Mouse (Mus musculus) lung, embryonic 14.5 days (tissue): ENCODE measurements around the gene Pla2g6. TPM values are rescaled to one million over a fixed set of nuclear protein-coding genes. Genes with fewer than 3 reads are reported as not detected.

Source experiments
- ATAC-seq: fragments of 200-750 bp; cut with Nextera tagmentation; 2 replicates; pipeline ENCODE4 v1.8.0; 2017; ENCODE audit warnings: mild to moderate bottlenecking, moderate TSS enrichment, moderate library complexity; ENCODE audit not compliant: insufficient read depth
- DNase-seq: peaks from one replicate; pipeline ENCODE4 v3.0.0-alpha.2; 2015
- H3K27ac ChIP-seq: fragments of 300-500 bp; sonication (generic); 2 replicates; pipeline ENCODE4 v1.5.1; 2014; ENCODE audit warnings: low read depth, mild to moderate bottlenecking, moderate library complexity
- H3K27me3 ChIP-seq: fragments of 300-500 bp; sonication (generic); 2 replicates; pipeline ENCODE4 v1.6.1; 2014; ENCODE audit warnings: low read length, control low read depth; ENCODE audit not compliant: insufficient read depth
- H3K36me3 ChIP-seq: fragments of 300-500 bp; sonication (generic); 2 replicates; pipeline ENCODE4 v1.6.1; 2014; ENCODE audit warnings: control low read depth; ENCODE audit not compliant: insufficient read depth
- H3K4me1 ChIP-seq: fragments of 300-500 bp; sonication (generic); 2 replicates; pipeline ENCODE4 v1.6.1; 2014; ENCODE audit warnings: antibody characterized with exemption, control low read depth; ENCODE audit not compliant: insufficient read depth
- H3K4me2 ChIP-seq: fragments of 300-500 bp; sonication (generic); 2 replicates; pipeline ENCODE4 v1.6.1; 2014; ENCODE audit warnings: mild to moderate bottlenecking
- H3K4me3 ChIP-seq: fragments of 300-500 bp; sonication (generic); 2 replicates; pipeline ENCODE4 v1.5.1; 2014; ENCODE audit warnings: low read depth, low read length
- H3K9ac ChIP-seq: fragments of 300-500 bp; sonication (generic); 2 replicates; pipeline ENCODE4 v1.6.1; 2014
- H3K9me3 ChIP-seq: fragments of 300-500 bp; sonication (generic); 2 replicates; pipeline ENCODE4 v1.6.1; 2016; ENCODE audit warnings: low read depth, low read length, control low read depth
- CTCF ChIP-seq: IDR thresholded peaks from 2 replicates; pipeline ENCODE4 v1.5.1; 2016; ENCODE audit warnings: antibody characterized with exemption, low read depth
- WGBS: fragments of 180-500 bp; shearing (Covaris S2); extraction: QIAGEN DNeasy Blood & Tissue Kit; methylation state at CpG from one replicate; pipeline ENCODE4 v1.1.7; 2014; 5-methylcytosine and 5-hydroxymethylcytosine counted together
- polyA plus RNA-seq: library from polyadenylated mRNA; unstranded; fragments of >200 nt; fragmentation: Nextera tagmentation; extraction: Ambion mirVana; gene quantifications from 2 replicates; pipeline ENCODE4 v1.2.1, GENCODE M21; 2014

Pla2g6 gene
- polyA plus RNA-seq, 1 experiment from 2014 or later: 18.4 TPM

- no peaks in the 10 kb centered on the region for H3K27me3 ChIP-seq
- H3K4me1 ChIP-seq: peaks cover 20% of the 10 kb centered on the region
- peak overlapping the region; percentile 10 for H3K4me2 ChIP-seq
- no peak overlapping the region for H3K4me3 ChIP-seq
- ATAC-seq (peak; percentile 84), DNase-seq (peak; percentile 83)
- WGBS: 19% methylated on average over 14 of the region's 14 CpGs
- peaks cover 75% of the 10 kb centered on the region for H3K36me3 ChIP-seq
- no peaks in the 10 kb centered on the region for H3K9me3 ChIP-seq
- TF ChIP-seq CTCF: no peak
- peak overlapping the region; percentile 77 for H3K27ac ChIP-seq
- peak overlapping the region; percentile 2; the same call in 1 of the 2 replicates for H3K9ac ChIP-seq
These were observed 40.2 kb upstream of the Pla2g6 start for GRCm38 (mm10) chr15:79368313-79368811.

DNA sequence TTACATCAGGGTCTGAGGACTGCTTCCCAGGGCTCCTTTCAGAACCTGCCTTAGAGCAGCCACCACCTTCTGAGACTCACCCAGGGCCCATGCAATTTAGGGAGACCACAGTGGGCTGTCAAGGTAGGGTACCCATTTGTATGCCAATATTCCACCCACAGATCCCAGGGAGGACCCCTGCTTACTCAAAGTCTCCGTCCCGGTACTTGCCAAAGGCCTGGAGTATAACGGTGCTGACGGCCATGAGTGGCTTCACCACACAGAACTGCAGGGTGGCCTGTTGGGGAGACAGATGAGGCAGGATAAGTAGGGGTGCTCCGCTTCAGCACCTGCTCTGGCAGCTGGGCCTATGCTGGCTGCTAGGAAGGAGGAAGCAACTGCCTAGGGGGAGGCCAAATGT lies 38.2 kb upstream of the Pla2g6 start:
- Histone ChIP-seq H3K27me3 (no peaks in the 10 kb centered on the region), H3K4me2 (no peak overlapping the region), H3K9ac (no peak overlapping the region), H3K27ac (no peak overlapping the region), H3K36me3 (peaks cover 83% of the 10 kb centered on the region), H3K4me1 (peaks cover 23% of the 10 kb centered on the region), H3K4me3 (no peak overlapping the region), H3K9me3 (no peaks in the 10 kb centered on the region)
- no peak for ATAC-seq
- 92% methylated on average over 5 of the region's 5 CpGs for WGBS
- DNase-seq: no peak
- TF ChIP-seq CTCF: no peak

DNA sequence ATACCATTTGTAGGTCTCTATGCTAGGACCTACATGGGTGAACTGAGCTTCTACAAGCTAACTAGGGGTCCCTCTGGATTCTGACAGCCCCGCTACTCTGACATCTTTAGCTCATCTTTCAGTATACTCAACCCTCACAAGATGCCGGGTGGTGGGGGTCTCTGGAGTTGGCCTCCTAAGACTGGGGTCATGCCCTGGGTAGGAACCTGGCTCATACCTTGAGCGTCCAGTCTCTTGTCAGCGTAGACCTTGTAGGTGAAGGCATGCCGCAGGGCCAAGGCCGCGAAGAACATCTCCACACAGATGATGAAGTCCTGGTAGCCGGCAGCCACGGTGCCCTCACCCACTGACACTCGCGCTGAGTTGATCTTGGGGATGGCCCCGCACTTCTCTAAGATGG lies 36.9 kb upstream of the Pla2g6 start:
- Histone ChIP-seq H3K27me3 (no peaks in the 10 kb centered on the region), H3K9me3 (no peaks in the 10 kb centered on the region), H3K4me2 (no peak overlapping the region), H3K9ac (no peak overlapping the region), H3K4me3 (no peak overlapping the region), H3K36me3 (peaks cover 81% of the 10 kb centered on the region), H3K4me1 (peaks cover 34% of the 10 kb centered on the region), H3K27ac (no peak overlapping the region)
- no peak for TF ChIP-seq CTCF
- no peak for DNase-seq
- WGBS: 96% methylated on average over 12 of the region's 12 CpGs
- no peak for ATAC-seq

GRCm38 (mm10) chr15:79364120-79364519 lies 35.9 kb upstream of the Pla2g6 start:
- Histone ChIP-seq H3K27ac (no peak overlapping the region), H3K9ac (no peak overlapping the region), H3K4me2 (no peak overlapping the region), H3K9me3 (no peaks in the 10 kb centered on the region), H3K4me3 (no peak overlapping the region), H3K36me3 (peaks cover 72% of the 10 kb centered on the region), H3K4me1 (peaks cover 34% of the 10 kb centered on the region), H3K27me3 (no peaks in the 10 kb centered on the region)
- TF ChIP-seq CTCF: no peak
- DNase-seq (no peak), ATAC-seq (no peak)
- WGBS: 63% methylated on average over 6 of the region's 6 CpGs

DNA sequence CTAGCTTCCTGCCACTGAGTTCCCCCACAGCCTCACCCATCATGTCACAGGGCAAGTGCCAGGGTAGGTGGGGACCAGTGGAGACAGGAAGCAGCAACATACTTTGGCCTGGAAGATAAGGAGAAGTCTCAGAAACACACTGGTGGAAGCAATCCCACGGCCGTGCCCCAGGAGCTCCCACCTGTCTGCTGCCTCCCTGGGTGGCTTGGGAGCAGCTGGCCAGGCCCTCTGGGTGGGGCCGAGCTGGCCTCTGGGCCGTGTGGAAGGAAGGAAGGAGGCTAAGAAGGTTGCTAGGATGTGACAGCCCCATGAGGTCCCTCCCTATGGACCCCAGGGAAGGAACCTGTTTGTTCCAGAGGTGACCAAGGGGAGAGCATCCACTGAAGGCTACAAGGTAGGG lies 32.8 kb upstream of the Pla2g6 start:
- peaks cover 51% of the 10 kb centered on the region for H3K36me3 ChIP-seq
- ATAC-seq (no peak), DNase-seq (no peak)
- no peak overlapping the region for H3K4me2 ChIP-seq
- H3K4me3 ChIP-seq: no peak overlapping the region
- WGBS: 47% methylated on average over 4 of the region's 4 CpGs
- H3K27ac ChIP-seq: peak overlapping the region; percentile 70; the same call in 1 of the 2 replicates
- peaks cover 36% of the 10 kb centered on the region for H3K4me1 ChIP-seq
- no peaks in the 10 kb centered on the region for H3K27me3 ChIP-seq
- no peak overlapping the region for H3K9ac ChIP-seq
- no peaks in the 10 kb centered on the region for H3K9me3 ChIP-seq
- TF ChIP-seq CTCF: no peak

DNA sequence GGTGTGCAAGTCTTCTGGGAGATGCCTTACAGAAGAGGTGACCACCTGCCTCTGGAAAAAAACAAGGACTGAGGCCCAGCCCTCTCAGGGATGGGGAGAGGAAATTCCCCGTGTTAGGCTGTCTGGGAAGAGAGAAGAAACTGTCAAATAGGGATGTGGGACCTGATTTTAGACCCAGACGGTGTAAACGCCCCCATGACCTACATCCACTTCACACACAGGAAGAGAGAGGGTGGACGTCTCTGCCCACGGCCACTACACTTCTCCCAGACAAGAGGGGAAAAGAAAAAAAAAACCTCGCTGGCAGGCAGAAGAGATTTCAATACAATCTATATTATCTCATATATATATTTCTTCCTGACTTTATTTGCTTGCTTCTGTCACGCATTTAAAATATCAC lies 32.2 kb upstream of the Pla2g6 start:
- no peak for ATAC-seq
- H3K4me3 ChIP-seq: no peak overlapping the region
- no peaks in the 10 kb centered on the region for H3K9me3 ChIP-seq
- no peaks in the 10 kb centered on the region for H3K27me3 ChIP-seq
- H3K36me3 ChIP-seq: peaks cover 45% of the 10 kb centered on the region
- peak overlapping the region; percentile 16; the same call in 1 of the 2 replicates for H3K4me2 ChIP-seq
- H3K27ac ChIP-seq: peak overlapping the region; percentile 78
- H3K9ac ChIP-seq: no peak overlapping the region
- H3K4me1 ChIP-seq: peaks cover 36% of the 10 kb centered on the region
- no peak for TF ChIP-seq CTCF
- 20% methylated on average over 7 of the region's 7 CpGs for WGBS
- no peak for DNase-seq

DNA sequence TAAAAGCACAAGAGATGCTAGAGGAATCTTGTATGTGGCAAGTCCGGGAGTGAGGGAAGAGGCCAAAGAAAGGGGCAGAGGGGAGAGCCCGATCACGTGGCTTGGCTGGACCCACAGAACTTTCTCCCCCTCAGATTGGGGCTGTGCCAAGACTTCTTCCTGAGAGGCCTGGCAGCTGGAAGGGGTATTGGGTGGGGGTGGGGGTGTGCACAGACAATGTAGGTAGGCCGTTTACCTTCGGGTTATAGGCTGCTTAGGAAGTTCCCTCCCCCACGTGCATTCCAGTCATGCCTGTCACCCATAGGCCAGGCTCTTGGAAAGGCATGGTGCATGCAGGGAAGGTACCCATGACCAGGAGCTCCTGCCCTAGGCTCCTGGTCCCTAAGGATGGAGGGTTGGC lies 31.8 kb upstream of the Pla2g6 start:
- ATAC-seq (peak; percentile 22; the same call in 1 of the 2 replicates), DNase-seq (peak; percentile 82)
- Histone ChIP-seq H3K4me3 (no peak overlapping the region), H3K27ac (peak overlapping the region; percentile 78), H3K27me3 (no peaks in the 10 kb centered on the region), H3K9me3 (no peaks in the 10 kb centered on the region), H3K4me1 (peaks cover 36% of the 10 kb centered on the region), H3K9ac (no peak overlapping the region), H3K4me2 (peak overlapping the region; percentile 16; the same call in 1 of the 2 replicates), H3K36me3 (peaks cover 41% of the 10 kb centered on the region)
- 4% methylated on average over 6 of the region's 6 CpGs for WGBS
- no peak for TF ChIP-seq CTCF
